Mouse (Mus musculus) kidney, adult 2 months (tissue): ENCODE data around the gene Suv39h2.

ENCODE experiments used
- CTCF ChIP-seq: fragments of 200-500 bp; conservative IDR thresholded peaks from 2 replicates; pipeline ENCODE4 v1.5.1; 2011; ENCODE audit warnings: low read depth, mild to moderate bottlenecking, control low read depth, low read length, moderate library complexity, mixed read lengths; ENCODE audit not compliant: insufficient read depth, insufficient read length
- POLR2A ChIP-seq: fragments of 200-500 bp; IDR thresholded peaks from one replicate; pipeline ENCODE4 v1.6.1; 2011; ENCODE audit warnings: low read depth, low read length, control low read depth

- TF ChIP-seq CTCF, result no peak
- TF ChIP-seq POLR2A, result no peak
These were observed 21.7 kb downstream of the Suv39h2 start for GRCm38 (mm10) chr2:3453096-3453495.
